Mouse (Mus musculus) left cerebral cortex, adult 2 months (tissue): ENCODE results near the gene B3galt2. TPM values are rescaled to one million over a fixed set of nuclear protein-coding genes. Genes with fewer than 3 reads are reported as not detected.
"Not testable (repeated sequence)": the region's sequence is repeated elsewhere in the genome, so short reads cannot be mapped to it uniquely, and the experiment has no call there.

ENCODE experiments used
- DNase-seq, 2 experiments: peaks; one replicate each; pipeline ENCODE4 v3.0.0; 2021 to 2022; ENCODE audit warnings: low spot score in 2 of 2, mixed read lengths in 1 of 2; ENCODE audit errors: extremely low spot score in 1 of 2
- H3K27ac ChIP-seq: fragments of 200-600 bp; 2 replicates; pipeline ENCODE4 v1.8.1; 2022
- H3K4me3 ChIP-seq: fragments of 200-600 bp; 2 replicates; pipeline ENCODE4 v1.8.1; 2022
- CTCF ChIP-seq: fragments of 200-600 bp; IDR thresholded peaks from 2 replicates; pipeline ENCODE4 v1.8.1; 2022; ENCODE audit warnings: antibody characterized with exemption, mild to moderate bottlenecking, moderate library complexity
- intact Hi-C: fragments of 180-260 bp; cut with DNase I; formaldehyde crosslinking; loops from one replicate; pipeline ENCODE4 v1.15.1; 2025
- total RNA-seq, 2 experiments: library from RNA; stranded (reverse); gene quantifications; 2 replicates each; pipeline ENCODE4 v1.2.3; 2021

B3galt2 gene
- total RNA-seq, 2 experiments from 2014 or later: 15.3 to 18.9 TPM

GRCm38 (mm10) chr1:143645386-143645785, 4.9 kb downstream of the B3galt2 start:
- TF ChIP-seq CTCF: no peak
- H3K4me3 ChIP-seq: peak overlapping the region; percentile 66
- DNase-seq: no peak
- peak overlapping the region; percentile 6; the same call in 1 of the 2 replicates for H3K27ac ChIP-seq
- intact Hi-C loops: loop anchor here (10.0 kb wide), 2 partner anchors 1201 to 1681 kb away; no protein-coding TSS in a partner anchor

- no peak for TF ChIP-seq CTCF
- intact Hi-C loops: loop anchor here (10.0 kb wide), 2 partner anchors 1201 to 1681 kb away; no protein-coding TSS in a partner anchor
- DNase-seq: no peak
- H3K27ac ChIP-seq: peak overlapping the region; percentile 6; the same call in 1 of the 2 replicates
- peak overlapping the region; percentile 66 for H3K4me3 ChIP-seq
Observed at GRCm38 (mm10) chr1:143646219-143646618, 5.8 kb downstream of the B3galt2 start.

GRCm38 (mm10) chr1:143650317-143650716, 9.9 kb downstream of the B3galt2 start:
- no peak overlapping the region for H3K4me3 ChIP-seq
- H3K27ac ChIP-seq: no peak overlapping the region
- intact Hi-C loops: no loop called here
- DNase-seq: no peak
- no peak for TF ChIP-seq CTCF

DNA sequence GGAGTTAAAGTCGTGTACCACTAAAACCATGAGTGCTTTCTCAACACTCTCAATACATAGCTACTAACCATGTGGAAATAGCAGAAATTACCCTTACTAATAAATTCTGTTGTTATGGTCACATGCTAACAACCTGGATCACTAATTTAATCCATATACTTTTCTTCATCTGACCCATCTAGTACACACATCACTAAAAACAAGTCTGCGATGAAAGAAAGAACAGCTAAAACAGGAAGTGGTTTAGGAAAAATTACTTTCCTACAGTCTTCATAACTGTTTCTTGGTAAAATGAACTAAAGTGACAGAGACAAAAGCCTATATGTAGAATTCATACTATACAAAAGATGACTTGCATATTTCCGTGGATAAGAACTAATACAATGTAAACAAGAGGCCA, 13.2 kb downstream of the B3galt2 start:
- intact Hi-C loops: no loop called here
- TF ChIP-seq CTCF: no peak
- Histone ChIP-seq H3K4me3 (no peak overlapping the region), H3K27ac (no peak overlapping the region)
- DNase-seq: no peak

DNA sequence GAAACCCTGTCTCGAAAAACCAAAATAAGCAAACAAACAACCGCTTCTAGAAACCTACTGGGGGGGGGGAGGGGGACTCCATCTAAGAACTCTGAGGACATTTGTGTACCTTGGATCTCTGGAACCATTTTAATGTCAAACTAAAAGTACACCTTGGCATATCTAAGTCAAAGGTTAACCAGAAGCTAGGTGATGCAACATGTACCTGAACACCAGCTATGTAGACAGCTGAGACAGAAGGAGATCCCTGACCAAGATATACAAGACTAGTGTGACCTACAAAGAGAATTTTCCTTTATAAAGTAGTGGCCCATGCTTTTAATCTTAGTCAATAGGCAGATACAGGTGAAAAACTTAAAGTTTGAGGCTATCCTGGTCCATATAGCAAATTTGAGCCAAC, 22.7 kb downstream of the B3galt2 start:
- no peak for DNase-seq
- intact Hi-C loops: no loop called here
- H3K27ac ChIP-seq: no peak overlapping the region
- no peak for TF ChIP-seq CTCF
- H3K4me3 ChIP-seq: no peak overlapping the region

- H3K4me3 ChIP-seq, H3K27ac ChIP-seq, DNase-seq, intact Hi-C loops: not testable (repeated sequence)
Observed at GRCm38 (mm10) chr1:143664786-143665185, 24.3 kb downstream of the B3galt2 start.

- intact Hi-C loops: loop anchor here (10.0 kb wide), 1 partner anchor 1721 kb away; no protein-coding TSS in a partner anchor
Observed at GRCm38 (mm10) chr1:143675734-143676361, 35.4 kb downstream of the B3galt2 start.

DNA sequence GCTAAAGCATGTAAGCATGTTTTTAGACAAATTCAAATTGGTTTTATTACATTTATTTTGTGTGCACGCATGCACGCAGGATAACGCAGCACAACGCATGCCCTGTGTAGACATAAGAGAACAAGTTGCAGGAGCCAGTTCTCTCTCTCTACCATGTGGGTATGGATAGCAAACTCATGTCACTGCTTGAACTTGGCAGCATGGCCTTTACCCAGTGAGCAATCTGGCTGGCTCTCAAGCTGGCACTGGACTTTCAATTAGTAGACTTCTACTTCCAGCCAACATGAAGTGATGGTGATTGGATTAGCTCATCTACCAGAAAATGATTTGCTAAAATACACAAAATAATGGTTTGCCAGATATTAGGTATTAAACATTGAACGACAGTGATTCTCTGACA, 40.6 kb downstream of the B3galt2 start:
- intact Hi-C loops: no loop called here
- no peak overlapping the region for H3K4me3 ChIP-seq
- no peak overlapping the region for H3K27ac ChIP-seq
- no peak for DNase-seq
- no peak for TF ChIP-seq CTCF

More at GRCm38 (mm10) chr1:143675734-143676361, 35.4 kb downstream of the B3galt2 start:
- Histone ChIP-seq H3K4me3 (no peak overlapping the region), H3K27ac (no peak overlapping the region; the same call in 1 of the 2 replicates)
- TF ChIP-seq CTCF: peak; percentile 60
- DNase-seq: no peak

DNA sequence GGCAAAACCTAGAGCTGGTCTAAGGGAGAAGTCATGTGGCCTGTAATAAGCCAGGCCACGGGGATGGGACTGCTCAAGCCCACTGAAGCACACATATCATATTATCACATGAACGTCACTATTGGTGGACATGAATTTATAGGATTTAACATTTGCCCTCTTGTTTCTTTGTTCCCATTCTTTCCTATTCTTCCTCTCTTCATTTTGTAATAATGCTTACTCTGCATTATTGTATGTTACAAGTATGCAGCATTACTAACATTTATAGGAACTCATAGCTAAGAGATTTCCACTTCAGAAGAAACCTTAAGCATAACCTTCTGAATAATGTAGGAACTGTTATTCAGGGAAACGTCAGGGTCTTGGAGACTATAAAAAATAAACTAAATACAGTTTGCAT, 44.4 kb downstream of the B3galt2 start:
- TF ChIP-seq CTCF: no peak
- no peak for DNase-seq
- no peak overlapping the region for H3K4me3 ChIP-seq
- no peak overlapping the region for H3K27ac ChIP-seq
- intact Hi-C loops: no loop called here

DNA sequence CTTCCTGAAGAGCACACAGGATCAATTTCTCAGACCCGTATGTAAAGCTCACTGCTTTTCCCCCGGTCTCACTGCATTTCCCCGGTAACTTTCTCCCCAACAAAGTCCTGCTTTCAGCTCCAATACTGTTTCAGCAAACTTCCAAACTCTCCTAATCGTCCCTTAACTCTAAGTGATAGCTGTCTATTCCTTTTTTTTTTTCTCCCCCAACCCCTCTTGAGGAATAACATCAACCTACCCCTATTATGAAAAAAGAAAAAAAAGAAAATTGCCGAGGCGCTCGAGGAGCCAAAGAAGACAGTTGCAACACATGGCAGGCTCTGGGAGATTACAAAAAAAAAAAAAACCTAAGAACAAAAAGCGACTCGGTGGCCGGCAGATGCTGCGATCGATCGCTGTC, 61.3 kb downstream of the B3galt2 start:
- intact Hi-C loops: loop anchor here (1.0 to 2.0 kb wide), 2 partner anchors 38 to 75 kb away; partner anchors contain the start of genes Trove2 and Uchl5
- TF ChIP-seq CTCF: no peak
- Histone ChIP-seq H3K4me3 (peak overlapping the region; percentile 91), H3K27ac (no peak overlapping the region; the same call in 1 of the 2 replicates)
- no peak for DNase-seq

DNA sequence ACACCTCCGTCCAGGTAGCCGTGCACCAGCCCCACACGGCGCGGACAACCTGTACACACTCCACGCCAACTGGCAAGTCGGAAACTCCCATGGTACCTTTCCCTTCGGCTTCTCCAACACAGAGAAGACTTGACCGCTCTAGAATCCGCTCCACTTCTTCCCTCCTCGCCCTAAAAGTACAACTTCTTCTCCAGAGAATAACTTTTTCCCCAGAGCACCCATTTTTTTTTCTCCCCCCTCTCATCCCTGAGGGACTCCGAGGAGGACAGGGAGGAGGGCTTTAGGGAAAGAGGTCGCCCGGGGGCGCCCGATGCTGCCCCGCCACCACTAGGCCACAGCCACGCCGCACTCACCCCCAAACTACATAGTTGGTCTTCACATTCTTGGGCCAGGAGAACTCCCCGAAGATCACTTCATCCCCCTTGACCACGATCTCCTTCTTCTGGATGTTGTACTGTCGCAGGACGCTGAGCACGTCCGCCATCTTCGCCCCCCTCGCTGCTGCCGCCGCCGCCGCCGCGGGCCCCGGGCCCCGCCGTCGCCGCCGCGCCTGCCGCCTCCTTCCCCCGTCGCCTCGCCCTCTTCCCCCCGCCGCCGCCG, 61.8 kb downstream of the B3galt2 start:
- intact Hi-C loops: loop anchor here (1.0 to 2.0 kb wide), 2 partner anchors 37 to 75 kb away; partner anchors contain the start of genes Trove2 and Uchl5
- Histone ChIP-seq H3K4me3 (peak overlapping the region; percentile 91), H3K27ac (peak overlapping the region; percentile 90)
- peak in 1 of 2 experiments; percentile 15 for DNase-seq
- no peak for TF ChIP-seq CTCF

- intact Hi-C loops: loop anchor here (1.0 to 2.0 kb wide), 2 partner anchors 36 to 74 kb away; partner anchors contain the start of genes Trove2 and Uchl5
- DNase-seq: peak; percentile 92 to 93
- H3K4me3 ChIP-seq: peak within 1 kb of the TSS; percentile 91
- peak; percentile 70 for TF ChIP-seq CTCF
- H3K27ac ChIP-seq: peak within 1 kb of the TSS; percentile 90
Observed at GRCm38 (mm10) chr1:143702741-143703262, 62.3 kb downstream of the B3galt2 start, which contains the start of gene Cdc73. Cdc73 (minus strand) TSS chr1:143702893.

Other genes with a start within 250 kb of the B3galt2 start
- 10 to 100 TPM; 63.8 to 65.5 TPM for gene Cdc73, start 62.2 kb downstream of the B3galt2 start, total RNA-seq
- 100 to 1,000 TPM; 114 to 120 TPM for gene Glrx2, start 75.7 kb downstream of the B3galt2 start, total RNA-seq
- 10 to 100 TPM; 29.0 to 29.5 TPM for gene Trove2, start 136.4 kb downstream of the B3galt2 start, total RNA-seq
- gene Uchl5, start 136.6 kb downstream of the B3galt2 start, total RNA-seq: 10 to 100 TPM; 36.0 to 43.2 TPM